Mouse (Mus musculus) CH12.LX (cell line): ENCODE measurements at regions not wholly inside any gene's neighbourhood (a gene's known extent, or its start where the extent isn't known, plus 50 kb on each side); places are given as distances from the start of the nearest gene placed in this dataset.

ENCODE experiments used
- DNase-seq: peaks from one replicate; pipeline ENCODE4 v3.0.0-alpha.2; 2013; ENCODE audit errors: extremely low read depth
- H3K27ac ChIP-seq: 2 replicates; pipeline ENCODE4 v1.5.1; 2012; ENCODE audit warnings: low read depth, mild to moderate bottlenecking, control low read depth, moderate library complexity; ENCODE audit not compliant: insufficient read depth
- H3K27me3 ChIP-seq: replicated peaks from 2 replicates; pipeline ENCODE3; 2012; ENCODE audit warnings: inconsistent platforms
- H3K36me3 ChIP-seq, 2 experiments: replicated peaks in 1 of 2; 2 replicates each; pipeline versions ENCODE3 to v1.6.1; 2012; ENCODE audit warnings: inconsistent platforms in 1 of 2, low read length in 1 of 2, mild to moderate bottlenecking in 1 of 2, mixed read lengths in 1 of 2, moderate library complexity in 1 of 2; ENCODE audit not compliant: control insufficient read depth in 1 of 2, insufficient read depth in 1 of 2
- H3K4me1 ChIP-seq, 2 experiments: 2 replicates each; pipeline ENCODE4 v1.6.1; 2012; ENCODE audit warnings: inconsistent platforms in 1 of 2, moderate library complexity in 1 of 2; ENCODE audit not compliant: insufficient read depth in 2 of 2, control insufficient read depth in 1 of 2
- H3K4me2 ChIP-seq: 2 replicates; pipeline ENCODE4 v1.6.1; 2012; ENCODE audit warnings: low read depth, mild to moderate bottlenecking, control low read depth; ENCODE audit not compliant: poor library complexity, insufficient read depth, severe bottlenecking
- H3K4me3 ChIP-seq, 3 experiments: fragments of 150-350 bp in 1 of 3; sonication (generic) in 1 of 3; replicated peaks in 1 of 3; 2 replicates each; pipeline versions ENCODE3 to v1.5.1; 2011 to 2012; ENCODE audit warnings: low read depth in 2 of 3, low read length in 2 of 3, mild to moderate bottlenecking in 2 of 3, moderate library complexity in 2 of 3, control low read depth in 1 of 3, improper control_type of control experiment in 1 of 3, inconsistent platforms in 1 of 3, mixed read lengths in 1 of 3; ENCODE audit not compliant: poor library complexity in 1 of 3
- H3K79me2 ChIP-seq: replicated peaks from 2 replicates; pipeline ENCODE4 v1.6.1; 2012; ENCODE audit warnings: mild to moderate bottlenecking, moderate library complexity; ENCODE audit not compliant: control insufficient read depth, poor library complexity, insufficient read depth, severe bottlenecking; ENCODE audit errors: extremely low read depth
- H3K9ac ChIP-seq: 2 replicates; pipeline ENCODE4 v1.6.1; 2012; ENCODE audit warnings: low read depth, mild to moderate bottlenecking, control low read depth, moderate library complexity; ENCODE audit not compliant: insufficient read depth
- H3K9me3 ChIP-seq: replicated peaks from 2 replicates; pipeline ENCODE3; 2012; ENCODE audit warnings: low read length, inconsistent platforms, mixed read lengths
- BHLHE40 ChIP-seq: IDR thresholded peaks from 2 replicates; pipeline ENCODE4 v1.6.1; 2011; ENCODE audit warnings: mild to moderate bottlenecking, low read depth, low read length, improper control_type of control experiment
- ELF1 ChIP-seq: IDR thresholded peaks from 2 replicates; pipeline ENCODE4 v1.6.1; 2014; ENCODE audit warnings: low read depth, mild to moderate bottlenecking, inconsistent platforms, low read length, improper control_type of control experiment
- EP300 ChIP-seq: IDR thresholded peaks from 2 replicates; pipeline ENCODE4 v1.6.1; 2011; ENCODE audit warnings: low read length, improper control_type of control experiment
- ETS1 ChIP-seq: conservative IDR thresholded peaks from 2 replicates; pipeline ENCODE4 v1.6.1; 2012; ENCODE audit warnings: low read depth, mild to moderate bottlenecking, inconsistent platforms, low read length, improper control_type of control experiment, moderate library complexity
- GABPA ChIP-seq: IDR thresholded peaks from 2 replicates; pipeline ENCODE4 v1.6.1; 2012; ENCODE audit warnings: low read depth, low read length, improper control_type of control experiment, inconsistent platforms; ENCODE audit not compliant: insufficient replicate concordance
- JUN ChIP-seq: IDR thresholded peaks from 2 replicates; pipeline ENCODE4 v1.6.1; 2011; ENCODE audit warnings: low read depth, mild to moderate bottlenecking, low read length, improper control_type of control experiment, moderate library complexity; ENCODE audit not compliant: insufficient read depth
- JUND ChIP-seq: conservative IDR thresholded peaks from 2 replicates; pipeline ENCODE4 v1.6.1; 2011; ENCODE audit warnings: low read depth, low read length, improper control_type of control experiment
- KAT2A ChIP-seq: IDR thresholded peaks from 2 replicates; pipeline ENCODE4 v1.6.1; 2012; ENCODE audit warnings: low read length, improper control_type of control experiment, inconsistent platforms; ENCODE audit not compliant: insufficient replicate concordance
- MAFK ChIP-seq: IDR thresholded peaks from 2 replicates; pipeline ENCODE4 v1.6.1; 2011; ENCODE audit warnings: low read length, improper control_type of control experiment; ENCODE audit not compliant: insufficient replicate concordance
- MAZ ChIP-seq: IDR thresholded peaks from 2 replicates; pipeline ENCODE4 v1.6.1; 2012; ENCODE audit warnings: low read depth, mild to moderate bottlenecking, inconsistent platforms, low read length, improper control_type of control experiment, moderate library complexity
- NELFE ChIP-seq: IDR thresholded peaks from 2 replicates; pipeline ENCODE4 v1.6.1; 2011; ENCODE audit warnings: low read depth, low read length, improper control_type of control experiment
- NRF1 ChIP-seq: IDR thresholded peaks from 2 replicates; pipeline ENCODE4 v1.6.1; 2014; ENCODE audit warnings: low read depth, mild to moderate bottlenecking, inconsistent platforms, low read length, improper control_type of control experiment, moderate library complexity
- PAX5 ChIP-seq: IDR thresholded peaks from 2 replicates; pipeline ENCODE4 v1.6.1; 2012; ENCODE audit warnings: low read length, inconsistent platforms, mixed read lengths
- POLR2A ChIP-seq: IDR thresholded peaks from 2 replicates; pipeline ENCODE4 v1.6.1; 2011; ENCODE audit warnings: low read depth, mild to moderate bottlenecking, improper control_type of control experiment, low read length
- RAD21 ChIP-seq: IDR thresholded peaks from 2 replicates; pipeline ENCODE4 v1.6.1; 2011; ENCODE audit warnings: low read depth, mild to moderate bottlenecking, low read length, improper control_type of control experiment, moderate library complexity
- SIN3A ChIP-seq: IDR thresholded peaks from 2 replicates; pipeline ENCODE4 v1.6.1; 2012; ENCODE audit warnings: low read length, improper control_type of control experiment, inconsistent platforms
- SMC3 ChIP-seq: IDR thresholded peaks from 2 replicates; pipeline ENCODE4 v1.6.1; 2011; ENCODE audit warnings: low read depth, low read length, improper control_type of control experiment
- TBP ChIP-seq: conservative IDR thresholded peaks from 2 replicates; pipeline ENCODE4 v1.6.1; 2011; ENCODE audit warnings: low read depth, low read length, improper control_type of control experiment
- TCF12 ChIP-seq: IDR thresholded peaks from 2 replicates; pipeline ENCODE4 v1.6.1; 2014; ENCODE audit warnings: low read depth, mild to moderate bottlenecking, inconsistent platforms, low read length, improper control_type of control experiment
- USF1 ChIP-seq: IDR thresholded peaks from 2 replicates; pipeline ENCODE4 v1.6.1; 2014; ENCODE audit warnings: low read depth, mild to moderate bottlenecking, inconsistent platforms, low read length, improper control_type of control experiment
- USF2 ChIP-seq: conservative IDR thresholded peaks from 2 replicates; pipeline ENCODE4 v1.6.1; 2011; ENCODE audit warnings: low read depth, low read length, improper control_type of control experiment
- ZC3H11A ChIP-seq: IDR thresholded peaks from 2 replicates; pipeline ENCODE4 v1.6.1; 2012; ENCODE audit warnings: low read depth, mild to moderate bottlenecking, inconsistent platforms, low read length, improper control_type of control experiment
- ZKSCAN1 ChIP-seq: IDR thresholded peaks from 2 replicates; pipeline ENCODE4 v1.6.1; 2012; ENCODE audit warnings: low read depth, inconsistent platforms, low read length, improper control_type of control experiment, borderline replicate concordance
- ZMIZ1 ChIP-seq: IDR thresholded peaks from 2 replicates; pipeline ENCODE4 v1.6.1; 2012; ENCODE audit warnings: low read depth, mild to moderate bottlenecking, inconsistent platforms, low read length, improper control_type of control experiment
- dilution Hi-C: fragments of 300-500 bp; cut with MboI; formaldehyde crosslinking; loops from 2 replicates; pipeline ENCODE4 v1.14.3; 2020; ENCODE audit warnings: low sequenced_read_pairs; ENCODE audit not compliant: extremely low pct_unique_long_range_greater_than_20kb, extremely low pct_ligation_motif_present
- in situ Hi-C: fragments of 300-500 bp; cut with MboI; formaldehyde crosslinking; loops from 3 replicates; pipeline ENCODE4 v1.14.3; 2019; ENCODE audit warnings: low sequenced_read_pairs, low pct_ligation_motif_present, low pct_unique_long_range_greater_than_20kb, mixed read lengths

DNA sequence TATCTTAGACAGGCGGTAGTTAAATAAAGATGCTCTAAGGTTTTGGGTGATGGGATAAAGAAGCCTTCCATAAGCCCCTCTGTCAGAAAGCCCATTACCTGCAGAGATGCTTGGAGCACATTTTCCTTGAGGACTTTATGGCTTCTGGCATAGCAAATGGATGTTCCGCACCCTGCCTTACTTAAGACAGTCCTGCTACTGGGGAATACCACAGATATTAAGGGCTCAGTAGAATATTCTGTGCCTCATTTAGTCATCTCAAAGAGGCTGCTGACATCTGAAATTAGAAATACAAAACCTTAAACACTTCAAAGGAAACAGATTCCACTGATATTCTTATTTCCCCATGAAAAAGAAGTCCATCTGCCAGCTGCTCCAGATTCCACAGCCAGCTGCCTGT is 240.0 kb downstream of the Arl4a start:
- TF ChIP-seq SMC3 (no peak), KAT2A (no peak), MAFK (no peak), MAZ (no peak), ELF1 (no peak), NELFE (no peak), PAX5 (no peak), TCF12 (no peak), ZMIZ1 (no peak), BHLHE40 (no peak), EP300 (no peak), ETS1 (no peak), USF1 (no peak)
- Histone ChIP-seq H3K4me1 (no peaks in the 10 kb centered on the region), H3K4me3 (no peak overlapping the region), H3K9me3 (no peaks in the 10 kb centered on the region), H3K4me2 (no peak overlapping the region), H3K36me3 (no peaks in the 10 kb centered on the region), H3K9ac (no peak overlapping the region), H3K79me2 (no peaks in the 10 kb centered on the region), H3K27ac (no peak overlapping the region), H3K27me3 (no peaks in the 10 kb centered on the region)
- no peak for DNase-seq
- in situ Hi-C loops = no loop called here
- dilution Hi-C loops = no loop called here

DNA sequence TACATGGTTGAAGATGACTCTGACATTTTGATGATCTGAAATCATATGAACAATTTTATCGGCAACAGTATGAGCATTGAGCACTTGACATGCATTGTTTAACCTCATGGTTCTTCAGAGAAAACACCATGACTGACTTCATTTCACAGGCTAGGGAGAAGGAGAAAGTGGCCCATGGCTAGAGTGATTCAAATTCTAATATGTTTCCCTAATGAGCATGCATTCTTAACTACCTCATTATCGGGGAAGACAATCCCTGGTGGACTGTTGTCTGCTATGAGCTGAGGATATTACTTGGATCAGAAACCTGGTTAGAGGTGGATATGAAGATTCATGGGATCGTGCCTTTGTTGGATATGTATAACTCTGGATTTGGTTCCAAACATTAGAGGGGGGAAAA is 240.9 kb downstream of the Arl4a start:
- H3K9me3 ChIP-seq = no peaks in the 10 kb centered on the region
- H3K9ac ChIP-seq = no peak overlapping the region
- no peaks in the 10 kb centered on the region for H3K79me2 ChIP-seq
- no peak for DNase-seq
- H3K4me3 ChIP-seq = no peak overlapping the region
- no peaks in the 10 kb centered on the region for H3K36me3 ChIP-seq
- in situ Hi-C loops (no loop called here), dilution Hi-C loops (no loop called here)
- no peak overlapping the region for H3K4me2 ChIP-seq
- no peaks in the 10 kb centered on the region for H3K27me3 ChIP-seq
- no peak overlapping the region for H3K27ac ChIP-seq
- no peak for TF ChIP-seq NELFE
- TF ChIP-seq JUN = no peak
- no peak for TF ChIP-seq JUND
- TF ChIP-seq ELF1 = no peak
- no peak for TF ChIP-seq TBP
- no peak for TF ChIP-seq USF2
- no peak for TF ChIP-seq MAFK
- no peak for TF ChIP-seq PAX5
- TF ChIP-seq ZC3H11A = no peak
- no peak for TF ChIP-seq ZKSCAN1
- TF ChIP-seq SIN3A = no peak
- TF ChIP-seq TCF12 = no peak
- TF ChIP-seq SMC3 = no peak
- no peak for TF ChIP-seq POLR2A
- no peak for TF ChIP-seq USF1
- TF ChIP-seq GABPA = no peak
- TF ChIP-seq NRF1 = no peak
- no peak for TF ChIP-seq RAD21
- no peak for TF ChIP-seq ETS1
- no peaks in the 10 kb centered on the region for H3K4me1 ChIP-seq
